Mouse (Mus musculus): ENCODE results near the gene Thyn1.

The Thyn1 gene

DNA sequence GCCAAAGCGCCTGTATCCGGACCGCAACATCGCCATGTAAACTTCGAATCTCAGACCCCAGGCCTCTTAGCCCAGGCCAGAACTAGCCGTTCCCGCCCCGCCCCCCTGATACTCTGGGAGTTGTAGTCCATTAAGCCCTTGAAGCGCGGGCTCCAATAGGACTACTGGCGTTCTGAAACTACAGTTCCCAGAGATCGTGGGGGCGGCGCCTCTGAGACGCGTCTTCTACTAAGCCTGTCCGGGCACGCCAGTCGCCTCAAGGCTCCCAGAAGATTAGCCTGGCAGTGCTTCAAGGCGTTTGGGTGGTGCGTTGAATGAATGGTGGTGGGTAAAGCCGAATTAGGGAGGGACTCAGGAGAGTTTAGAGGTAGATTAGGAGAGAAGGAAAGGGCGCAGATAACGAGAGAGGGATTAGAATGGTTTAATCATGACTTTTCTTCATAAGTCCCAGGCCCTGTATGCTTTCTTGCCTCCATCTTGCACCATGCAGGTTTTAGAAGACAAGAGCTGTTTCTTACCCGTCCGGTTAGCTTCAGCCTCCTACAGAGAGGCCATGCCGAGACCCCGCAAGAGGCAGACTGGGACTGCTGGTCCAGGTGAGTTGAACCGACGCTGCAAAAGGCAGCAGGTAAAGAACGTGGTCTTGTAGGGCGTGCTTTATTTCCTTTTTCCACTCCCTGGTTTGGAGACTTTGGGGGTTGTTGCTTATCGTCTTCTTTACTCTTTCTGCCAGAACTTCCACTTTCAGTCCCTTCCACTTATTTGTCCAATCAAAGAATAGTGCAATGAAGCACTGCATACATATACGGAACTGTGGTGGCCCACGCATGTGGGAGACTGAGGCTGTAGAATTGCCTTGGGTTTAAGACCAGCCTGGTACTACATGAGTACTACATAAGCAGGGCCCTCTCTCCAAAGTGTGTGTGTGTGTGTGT, at the start of gene Thyn1, which contains the start of gene Acad8:
Gene Thyn1, plus strand, starts transcription at position 250 of the 935 bp plus-strand sequence.
Gene Acad8, minus strand, starts transcription at position 106 of the 935 bp plus-strand sequence.
- peak; percentile 95 for DNase-seq (ENCODE audit: low spot score)

DNA sequence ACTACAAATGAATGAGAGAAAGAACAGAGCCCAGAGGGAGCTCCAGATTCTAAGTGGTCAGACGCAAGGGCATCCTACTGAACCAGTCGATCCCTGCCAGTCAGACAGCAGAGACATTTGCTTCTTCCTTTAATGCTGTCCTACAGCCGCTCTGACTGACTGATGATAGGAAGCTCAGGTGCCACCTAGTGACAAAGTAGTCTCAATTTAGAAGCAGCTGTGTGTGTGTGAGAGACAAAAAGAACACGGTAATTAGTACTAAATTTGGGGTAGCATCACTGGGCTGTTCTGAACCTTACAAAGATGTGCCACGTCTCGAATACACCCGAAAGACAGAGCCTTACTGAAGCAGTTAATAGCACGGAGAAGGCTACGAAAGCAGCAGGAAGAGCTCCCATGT, 21.8 kb upstream of the Thyn1 start:
- no peak for DNase-seq (ENCODE audit: low spot score)

DNA sequence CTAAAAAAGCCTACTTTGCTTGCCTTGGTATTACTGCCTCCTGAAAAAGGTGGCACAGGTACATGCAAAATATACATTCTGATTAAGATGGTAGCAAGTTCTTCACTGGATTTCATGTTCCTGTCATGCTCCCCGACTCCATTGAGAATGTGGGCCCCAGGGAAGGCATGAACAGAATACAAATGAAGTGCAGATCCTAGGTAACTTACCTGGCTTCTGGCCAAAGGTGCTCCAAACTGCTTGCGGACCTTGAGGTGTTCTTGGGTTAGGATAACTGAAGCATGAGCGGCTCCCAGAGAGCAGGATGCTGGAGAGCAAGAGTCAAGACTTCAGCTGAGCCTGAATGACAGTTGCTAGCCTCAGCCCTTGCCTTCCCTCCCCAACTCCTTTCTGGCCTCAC, 20.7 kb upstream of the Thyn1 start:
- no peak for DNase-seq (ENCODE audit: low spot score)

DNA sequence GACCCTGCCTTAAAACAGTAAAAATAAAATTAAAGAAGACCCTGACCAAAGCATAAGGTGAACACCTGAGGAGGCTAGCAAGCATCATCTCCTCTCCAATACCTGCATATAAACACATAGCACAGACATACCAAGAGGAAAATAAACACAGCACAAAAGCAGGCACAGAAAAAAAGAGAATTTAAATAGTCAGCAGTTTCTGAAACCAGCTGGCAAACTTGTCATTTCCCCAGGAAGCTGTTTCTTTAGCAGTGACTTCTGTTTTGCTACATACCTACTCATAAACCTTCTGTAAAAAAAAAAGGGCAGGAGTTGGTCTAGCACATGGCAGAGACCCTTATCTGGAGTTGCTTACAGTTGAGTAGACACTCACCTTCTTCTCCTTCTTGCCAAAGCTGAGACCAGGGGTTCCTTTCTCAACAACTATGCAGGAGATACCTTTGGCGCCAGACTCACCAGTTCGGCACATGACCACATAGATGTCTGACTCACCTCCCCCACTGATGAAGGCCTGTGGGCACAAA, 14.4 kb upstream of the Thyn1 start:
- no peak for DNase-seq (ENCODE audit: low spot score)

DNA sequence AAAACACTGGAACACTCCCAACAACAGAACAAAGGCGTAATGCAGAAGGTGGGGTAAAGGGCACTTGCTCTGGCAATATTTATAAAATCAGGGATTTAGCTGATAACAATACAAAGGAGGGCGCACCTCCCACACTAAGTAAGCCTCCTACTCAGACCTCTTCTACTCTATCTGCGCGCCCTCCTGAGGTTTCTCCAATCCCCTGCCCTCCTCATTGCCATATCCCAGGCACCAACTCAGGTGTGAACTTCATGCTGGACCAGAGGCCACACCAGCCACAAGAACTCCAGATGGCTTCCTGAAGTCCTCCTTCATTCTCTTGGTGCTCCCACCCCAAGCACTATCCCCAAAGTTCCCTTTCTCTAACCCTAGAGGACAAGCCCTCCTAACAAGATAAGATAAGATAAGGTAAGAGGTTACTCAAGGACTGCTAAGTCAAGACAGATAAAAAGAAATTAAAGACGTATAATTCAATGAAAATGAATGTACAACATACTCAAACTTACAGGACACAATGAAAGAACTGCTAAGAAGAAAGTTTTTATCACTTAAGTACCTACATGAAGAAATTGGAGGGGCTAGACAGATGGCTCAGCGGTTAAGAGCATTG, 13.7 kb upstream of the Thyn1 start:
- DNase-seq (ENCODE audit: low spot score): no peak

DNA sequence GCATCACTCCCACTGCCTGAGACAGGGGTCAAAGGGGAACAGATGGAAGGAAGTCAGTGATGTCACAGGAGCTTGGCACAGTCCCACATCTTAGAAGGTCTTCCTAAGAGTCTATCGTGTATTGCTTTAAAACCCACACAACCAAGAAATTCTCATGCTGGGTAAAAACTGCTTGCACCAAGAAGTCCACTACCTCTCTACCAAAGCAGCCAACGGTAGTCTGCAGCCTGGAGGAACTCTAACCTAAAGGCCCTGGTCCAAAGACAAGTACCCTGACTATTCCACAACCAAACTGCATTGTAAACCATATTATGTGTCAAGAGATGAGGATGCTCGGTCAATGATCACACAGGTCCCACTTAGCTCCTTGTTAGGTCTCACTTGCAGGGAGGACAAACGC, 9.3 kb upstream of the Thyn1 start:
- DNase-seq (ENCODE audit: low spot score): no peak

DNA sequence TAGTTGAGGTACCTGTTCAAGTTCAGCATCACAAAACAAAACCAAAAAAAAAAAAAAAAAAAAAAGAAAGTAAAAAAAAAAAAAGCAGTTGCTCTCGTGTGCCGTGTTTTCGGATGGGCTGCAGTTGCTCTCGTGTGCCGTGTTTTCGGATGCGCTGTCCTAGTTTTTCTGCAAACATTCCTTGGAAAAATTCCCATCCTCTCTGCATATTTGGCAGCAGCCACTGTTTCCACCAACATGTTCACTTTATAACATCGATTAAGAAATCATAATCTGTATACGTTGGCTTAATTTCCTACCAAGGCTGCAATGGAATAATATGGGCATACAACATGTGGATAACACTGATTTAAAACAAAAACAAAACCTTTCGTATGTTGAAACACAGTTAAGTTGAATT, 6.4 kb upstream of the Thyn1 start:
- no peak for DNase-seq (ENCODE audit: low spot score)

DNA sequence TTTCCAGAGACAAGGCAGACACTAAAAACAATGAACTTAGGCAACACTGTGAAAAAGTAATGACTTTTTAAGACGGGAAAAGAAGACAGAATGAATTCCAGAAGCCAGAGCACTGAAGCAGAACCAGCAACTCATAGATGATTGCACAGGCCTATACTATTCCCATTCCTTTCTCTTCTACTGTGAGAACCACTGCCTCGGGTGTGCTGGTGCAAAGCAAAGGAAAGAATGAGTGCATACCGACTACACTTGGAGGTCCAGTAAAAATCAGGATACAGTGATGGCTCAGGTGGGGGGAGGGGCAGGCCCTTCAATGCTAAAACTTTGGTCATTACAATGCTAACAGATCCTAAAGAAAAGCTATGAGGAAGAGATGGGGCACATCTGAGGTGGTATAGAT, 5.6 kb upstream of the Thyn1 start:
- no peak for DNase-seq (ENCODE audit: low spot score)

DNA sequence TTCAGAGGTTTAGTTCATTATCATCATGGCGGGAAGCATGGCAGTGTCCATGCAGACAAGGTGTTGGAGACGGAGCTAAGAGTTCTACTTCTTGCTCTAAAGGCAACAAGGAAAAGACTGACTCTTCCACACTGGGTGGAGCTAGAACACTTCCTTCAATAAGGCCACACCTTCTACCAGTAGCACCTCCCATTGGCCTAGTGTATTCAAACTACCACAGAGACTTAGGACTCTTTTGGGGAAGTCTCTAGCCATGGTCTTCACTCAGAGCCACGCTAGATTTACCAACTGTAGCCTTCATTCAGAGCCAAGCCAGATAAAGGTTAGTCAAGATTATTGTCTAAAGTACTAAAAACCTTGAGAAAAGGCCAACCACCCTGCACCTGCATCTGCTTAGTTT, 2.4 kb upstream of the Thyn1 start:
- no peak for DNase-seq (ENCODE audit: low spot score)

DNA sequence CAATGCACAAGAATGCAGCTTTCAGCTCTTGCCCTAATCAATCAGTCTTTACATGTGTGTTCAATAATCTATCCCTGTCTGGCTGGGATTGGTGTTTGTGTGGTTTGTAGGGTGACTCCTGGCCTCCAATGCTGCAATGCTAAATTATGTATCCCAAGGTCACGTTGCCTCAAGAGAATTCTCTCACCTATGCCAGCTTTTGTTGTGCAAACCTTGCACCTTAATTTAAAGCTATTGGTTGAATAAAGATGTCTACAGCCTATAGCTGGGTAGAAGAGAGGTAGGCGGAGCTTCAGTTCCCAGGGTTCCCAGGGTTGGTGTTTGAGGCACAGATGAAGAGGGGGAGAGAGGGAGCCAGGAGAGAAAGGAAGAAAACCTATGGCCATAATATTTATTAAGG, 2.0 kb upstream of the Thyn1 start:
- DNase-seq (ENCODE audit: low spot score): no peak

DNA sequence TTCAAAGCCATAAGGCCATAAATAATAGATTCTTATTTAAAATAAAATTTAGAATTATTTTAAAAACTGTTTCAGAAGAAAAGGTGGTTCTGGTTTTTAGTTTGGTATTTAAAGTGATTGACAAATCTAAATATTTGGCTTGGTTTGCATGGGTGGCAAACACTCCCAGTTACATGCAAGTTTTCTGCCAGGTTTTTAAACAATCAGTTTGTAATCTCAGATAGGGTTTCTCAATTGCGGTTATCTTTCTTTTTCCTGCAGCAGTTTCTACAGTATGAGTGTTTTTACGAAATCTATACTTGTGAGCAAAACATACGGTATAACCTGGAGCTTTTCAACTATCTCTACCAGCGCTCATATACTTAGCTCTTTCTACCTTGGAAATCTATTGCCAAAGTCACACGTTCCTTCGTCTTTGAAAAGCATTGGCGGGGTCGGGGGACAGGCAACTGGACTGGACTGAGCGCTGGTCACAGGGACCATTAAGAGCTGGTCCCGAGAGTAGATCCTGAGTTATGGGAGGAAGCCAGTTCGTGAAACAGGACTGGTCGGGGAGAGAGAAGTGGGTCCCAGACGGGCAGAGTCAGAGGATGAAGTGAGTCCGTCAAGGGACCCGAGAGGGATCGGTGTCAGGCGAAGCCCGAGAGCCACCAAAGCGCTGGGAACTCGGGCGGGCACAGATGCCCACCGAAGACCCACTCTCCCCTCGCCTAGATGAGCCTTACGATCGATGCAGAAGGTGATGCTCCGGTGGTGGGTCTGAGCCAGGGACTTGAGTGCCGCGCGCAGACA, 645 bp upstream of the Thyn1 start:
- no peak for DNase-seq (ENCODE audit: low spot score)

DNA sequence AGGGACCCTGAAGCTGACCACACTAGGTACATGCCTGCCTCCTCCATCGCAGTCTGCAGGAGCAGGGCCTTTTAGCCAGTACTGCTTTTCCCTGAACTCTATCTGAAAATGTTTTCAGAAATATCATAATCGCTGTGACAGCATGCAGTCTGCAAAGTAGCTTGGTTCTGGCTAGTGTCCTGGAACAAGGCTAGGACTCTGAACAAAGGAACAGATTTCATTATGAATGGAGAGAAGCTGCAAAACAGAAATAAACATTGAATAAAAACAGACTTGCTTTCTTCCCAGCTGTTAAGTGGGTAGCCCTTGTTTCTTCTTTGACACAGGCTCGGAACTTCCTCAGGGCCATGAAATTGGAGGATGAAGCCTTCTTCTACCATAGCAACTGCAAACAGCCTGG, 5.7 kb downstream of the Thyn1 start:
- no peak for DNase-seq (ENCODE audit: low spot score)

DNA sequence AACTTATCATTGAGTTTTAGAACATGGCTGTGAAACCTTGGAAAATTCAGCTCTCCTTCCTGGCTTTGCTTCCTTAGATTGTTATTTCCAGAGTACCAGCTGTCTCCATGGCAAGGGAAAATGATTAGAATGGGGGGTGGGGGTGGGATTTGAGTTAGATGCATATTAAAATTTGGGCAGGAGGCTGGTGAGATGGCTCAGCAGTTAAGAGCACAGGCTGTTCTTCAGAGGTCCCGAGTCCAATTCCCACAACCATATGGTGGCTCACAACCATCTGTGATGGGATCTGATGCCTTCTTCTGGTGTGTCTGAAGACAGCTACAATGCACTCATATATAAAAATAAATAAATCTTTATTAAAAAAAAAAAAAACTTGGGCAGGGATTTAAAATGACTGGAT, 6.4 kb downstream of the Thyn1 start:
- DNase-seq (ENCODE audit: low spot score): no peak

DNA sequence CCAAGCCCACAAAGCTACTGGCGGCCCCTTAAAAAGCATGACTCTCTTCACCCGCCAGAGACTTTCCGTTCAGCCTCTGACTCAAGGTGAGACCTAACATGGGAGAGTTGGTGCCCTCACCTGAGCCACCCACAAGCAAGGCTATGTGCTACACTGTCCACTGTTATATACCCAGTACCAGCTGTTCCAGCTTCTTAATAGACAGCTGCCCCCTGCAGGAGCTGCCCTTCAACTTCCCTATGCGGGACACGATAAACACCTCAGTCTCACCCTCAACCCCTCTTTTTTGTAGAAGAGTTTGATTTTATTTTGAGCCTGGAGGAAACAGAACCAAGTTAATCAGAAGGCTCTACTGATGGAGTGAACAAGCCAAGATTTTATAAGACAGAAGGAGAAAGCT, 7.4 kb downstream of the Thyn1 start:
- no peak for DNase-seq (ENCODE audit: low spot score)

DNA sequence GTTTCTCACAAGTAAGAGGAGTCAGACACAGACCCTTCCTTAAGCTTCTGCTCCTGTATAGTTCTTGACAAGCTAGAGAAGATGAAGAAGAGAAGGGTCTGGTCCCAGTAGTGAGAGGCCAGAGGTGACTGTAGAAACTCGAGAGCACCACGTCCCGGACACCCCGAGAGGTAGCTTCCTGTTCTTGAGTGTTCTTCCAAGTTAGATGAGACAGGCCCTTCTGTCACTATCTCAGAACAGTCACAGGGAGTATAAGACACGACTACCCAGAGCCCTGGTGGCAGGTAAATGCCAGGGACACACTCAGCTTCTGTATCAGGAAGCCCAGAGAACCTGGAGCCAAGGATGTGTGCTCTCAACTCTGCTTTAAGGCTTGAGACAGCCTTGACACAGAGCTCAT, 9.7 kb downstream of the Thyn1 start:
- no peak for DNase-seq (ENCODE audit: low spot score)

DNA sequence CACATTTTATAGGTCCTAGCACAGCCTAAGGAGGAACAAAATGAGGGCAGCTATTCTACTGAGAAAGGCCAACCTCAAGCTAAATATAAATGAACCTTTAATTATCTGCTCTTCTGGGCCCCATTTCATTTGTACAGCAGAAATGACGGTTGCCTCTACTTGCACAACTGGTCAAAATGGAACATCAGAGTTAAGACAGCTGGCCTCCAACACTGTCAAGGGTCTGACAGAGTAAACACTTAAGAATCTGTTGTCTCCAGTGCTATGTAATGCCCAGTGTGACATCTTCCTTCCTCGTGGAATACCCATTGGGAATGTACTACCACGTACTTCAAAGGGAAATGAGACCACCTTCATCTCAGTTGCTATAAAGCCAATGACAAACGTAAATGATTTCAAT, 12.1 kb downstream of the Thyn1 start:
- no peak for DNase-seq (ENCODE audit: low spot score)

DNA sequence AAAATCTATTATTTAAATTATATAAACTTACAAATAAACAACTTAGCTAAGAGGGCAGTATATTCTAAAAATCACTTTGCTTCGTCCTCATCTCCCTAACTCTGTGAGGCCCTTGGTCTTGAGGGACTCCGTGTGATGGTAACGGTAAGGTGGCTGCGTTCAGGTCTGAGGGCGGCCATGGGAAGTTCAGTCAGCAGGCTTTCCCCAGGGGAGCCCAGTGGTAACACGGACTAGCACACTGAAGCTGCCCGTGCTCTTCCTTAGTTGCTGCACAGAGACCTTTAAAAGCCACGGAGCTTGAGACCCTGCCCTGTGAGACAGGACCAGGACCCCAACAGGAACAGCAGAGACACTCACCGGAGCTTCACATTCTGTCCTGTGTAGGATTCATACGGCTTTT, 19.5 kb downstream of the Thyn1 start:
- no peak for DNase-seq (ENCODE audit: low spot score)

DNA sequence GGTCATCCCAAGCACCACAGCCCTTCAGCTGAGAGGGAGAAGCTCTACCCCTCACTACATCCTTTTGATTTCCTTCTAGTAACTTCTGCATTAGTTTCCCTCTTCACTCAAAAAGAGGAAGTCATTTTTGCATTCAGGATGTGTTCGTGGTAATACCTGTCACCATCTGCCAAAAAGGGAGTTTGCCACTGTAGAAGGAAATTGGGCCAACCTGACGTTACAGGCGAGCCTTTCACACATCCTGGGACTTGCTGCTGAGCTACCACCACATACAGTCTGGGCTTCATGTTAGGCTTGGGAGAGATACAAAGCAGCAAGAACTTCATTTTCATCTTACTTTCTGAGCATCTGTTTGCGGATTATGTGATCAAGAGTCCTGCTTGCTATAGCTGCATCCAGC, 24.2 kb downstream of the Thyn1 start:
- DNase-seq (ENCODE audit: low spot score): no peak

DNA sequence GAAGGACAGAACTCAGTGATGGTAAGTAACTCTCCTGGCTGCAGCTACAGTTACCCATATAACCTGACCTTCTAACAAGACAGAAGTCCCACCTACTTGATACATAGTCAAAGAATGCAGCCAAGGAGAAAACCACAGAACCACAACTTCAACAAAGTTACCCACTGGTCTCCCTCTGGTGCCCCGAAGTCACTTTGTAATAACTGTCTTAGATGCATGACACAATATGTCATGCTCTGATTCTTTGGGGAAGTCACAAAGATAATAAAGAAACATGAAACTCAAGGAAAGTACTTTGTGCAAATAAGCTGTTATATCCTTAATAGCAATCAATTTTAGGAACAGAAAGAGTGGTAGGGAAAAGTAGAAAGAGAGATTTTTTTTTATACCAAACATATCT, 27.2 kb downstream of the Thyn1 start:
- no peak for DNase-seq (ENCODE audit: low spot score)

DNA sequence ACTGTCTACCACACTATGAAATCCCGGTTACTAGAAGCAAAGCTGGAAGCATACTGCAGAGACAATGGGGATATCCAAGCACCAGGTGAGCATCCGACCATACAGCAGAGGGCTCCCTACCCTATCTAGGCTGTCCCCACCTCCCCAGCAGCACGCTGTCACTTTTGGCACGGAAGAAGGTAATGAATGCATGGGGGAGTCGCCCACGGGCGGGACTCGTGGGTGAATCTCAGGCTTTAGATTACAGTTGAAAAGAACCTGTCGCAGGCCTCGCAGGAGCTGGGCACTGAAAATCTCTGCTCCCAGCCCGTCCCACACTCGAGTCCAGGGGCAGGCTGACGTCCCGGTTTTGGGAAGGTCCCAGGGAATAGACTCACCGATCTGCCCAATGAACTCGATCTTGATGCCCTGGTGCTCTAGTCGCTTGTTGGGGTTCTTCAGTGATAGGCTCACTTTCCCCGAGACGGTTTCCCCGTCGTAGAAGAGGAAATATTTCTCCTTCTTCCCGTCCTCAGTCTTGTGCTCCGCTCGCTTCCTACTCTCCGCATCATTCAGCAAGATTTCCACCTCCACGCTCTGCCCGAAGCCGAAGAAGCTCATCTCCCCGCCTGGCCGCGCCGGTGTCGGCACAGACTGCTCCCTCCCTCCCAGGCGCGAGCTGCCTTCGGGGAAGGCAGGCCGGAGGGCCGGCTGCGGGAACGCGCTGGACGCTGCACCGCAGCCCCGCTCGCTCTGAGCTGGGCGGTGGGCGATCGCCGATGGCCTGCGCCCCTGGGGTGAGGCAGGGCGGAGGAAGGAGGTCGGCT, 29.7 kb downstream of the Thyn1 start:
- DNase-seq (ENCODE audit: low spot score): peak; percentile 20

Measured in ovary, adult 18-20 months (tissue).